Mouse (Mus musculus): ENCODE data around the gene Mthfd2l. TPM values are rescaled to one million over a fixed set of nuclear protein-coding genes. Genes with fewer than 3 reads are reported as not detected.

Gene Mthfd2l
- total RNA-seq, 1 experiment from 2014 or later, result 15.3 TPM

Other genes starting within 250 kb of the Mthfd2l start
- not detected in 2 replicates for gene Cxcl5, start 171.8 kb upstream of the Mthfd2l start, total RNA-seq (2021)
- 5.4 and 5.9 TPM in 2 replicates for gene Ppbp, start 162.6 kb upstream of the Mthfd2l start, total RNA-seq (2021)
- gene Pf4, start 158.7 kb upstream of the Mthfd2l start, total RNA-seq (2021), result 20.8 and 32.7 TPM in 2 replicates
- gene Cxcl3, start 145.0 kb upstream of the Mthfd2l start, total RNA-seq (2021), result not detected in 2 replicates
- not detected in 2 replicates for gene Cxcl15, start 136.6 kb upstream of the Mthfd2l start, total RNA-seq (2021)
- gene Cxcl1, start 39.9 kb upstream of the Mthfd2l start, total RNA-seq (2021), result 0.86 and 1.3 TPM in 2 replicates
- 0.30 TPM in 1 of 2 replicates, not detected in the other for gene Cxcl2, start 27.2 kb upstream of the Mthfd2l start, total RNA-seq (2021)
- gene Epgn, start 96.3 kb downstream of the Mthfd2l start, total RNA-seq (2021), result not detected in 2 replicates
- gene Ereg, start 143.5 kb downstream of the Mthfd2l start, total RNA-seq (2021), result 0.07 TPM in 1 of 2 replicates, not detected in the other
- not detected in 2 replicates for gene Areg, start 208.5 kb downstream of the Mthfd2l start, total RNA-seq (2021)

Data from adrenal gland, postnatal 14 days (tissue).